Mouse (Mus musculus) embryo, embryonic 11 days (tissue): ENCODE results near the gene Sertad3.

Source experiments
- DNase-seq: peaks from one replicate; pipeline ENCODE4 v3.0.0-alpha.2; 2015

The Sertad3 gene

DNA sequence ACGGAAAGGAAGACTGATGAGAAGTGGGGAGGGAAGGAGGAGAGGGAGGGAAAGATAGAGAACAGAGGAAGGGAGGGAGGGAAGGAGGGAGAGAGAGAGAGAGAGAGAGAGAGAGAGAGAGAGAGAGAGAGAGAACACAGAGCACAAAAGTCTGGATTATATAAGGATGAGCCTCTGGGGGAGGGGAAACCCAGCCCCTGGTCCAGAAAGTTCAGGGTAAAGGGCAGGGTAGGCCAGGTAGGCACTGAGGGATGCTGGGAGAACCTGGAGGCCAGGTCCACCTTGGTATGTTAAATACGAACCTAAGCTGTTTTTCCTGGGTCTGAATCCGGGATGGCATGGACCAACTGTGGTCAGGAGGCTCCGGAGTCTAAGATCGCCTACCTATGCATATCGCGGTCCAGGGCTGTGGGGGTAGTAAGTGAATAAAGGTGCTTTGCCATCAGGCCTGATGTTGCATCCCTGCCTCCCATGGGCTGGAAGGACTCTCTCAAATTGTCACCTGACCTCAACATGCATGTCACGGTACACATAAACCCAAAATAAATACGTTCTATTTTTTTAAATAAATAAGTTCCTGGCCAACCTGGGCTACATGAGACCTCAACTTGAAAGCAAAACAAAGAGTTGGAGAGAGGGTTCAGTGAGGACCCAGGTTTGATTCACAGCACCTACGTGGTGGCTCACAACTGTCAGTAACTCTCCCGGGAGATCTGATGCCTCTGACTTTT is 2.0 kb upstream of the Sertad3 start:
- no peak for DNase-seq

DNA sequence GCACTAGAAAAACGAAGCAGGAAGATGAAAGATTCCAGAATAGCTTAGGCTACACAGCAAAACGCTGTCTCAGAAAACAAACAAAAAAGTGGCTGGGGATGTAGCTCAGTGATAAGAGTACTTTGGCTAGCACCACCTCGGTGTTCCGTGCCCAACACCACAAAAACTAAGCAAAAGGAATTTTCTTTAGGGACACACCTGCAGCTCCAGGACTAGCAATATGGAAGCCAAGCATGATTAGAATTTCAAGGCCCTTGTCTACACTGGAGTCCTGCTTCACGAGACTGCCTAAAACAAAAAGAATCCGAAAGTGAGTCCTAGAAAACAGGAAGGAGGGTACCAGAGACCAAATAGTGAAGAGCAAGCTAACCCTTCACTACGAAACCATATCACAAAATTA is 972 bp upstream of the Sertad3 start:
- no peak for DNase-seq

GRCm38 (mm10) chr7:27473835-27474489 is 394 bp downstream of the Sertad3 start:
- no peak for DNase-seq

DNA sequence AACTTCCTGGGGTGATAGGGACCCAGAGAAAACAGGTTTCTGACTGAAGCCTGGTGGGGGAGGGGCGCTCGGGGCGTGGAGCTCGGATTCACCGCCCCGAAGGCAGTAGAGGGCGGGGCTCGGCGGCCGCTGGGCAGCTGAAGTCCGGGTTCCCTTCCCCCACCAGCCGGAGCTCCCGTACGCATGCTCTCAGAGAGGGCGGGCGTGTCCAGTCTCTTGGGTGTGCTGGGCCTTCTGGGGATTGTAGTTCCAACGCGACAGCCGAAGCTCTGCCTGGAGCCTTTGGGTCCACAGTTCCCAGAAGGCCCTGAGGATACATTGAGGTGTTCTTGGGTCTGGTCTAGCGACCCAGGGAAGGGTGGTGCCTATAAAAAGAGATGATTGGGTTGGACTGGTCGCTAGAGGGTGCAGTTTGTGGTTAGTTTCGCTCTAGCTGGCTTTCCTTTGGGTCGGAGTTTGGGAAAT is 954 bp downstream of the Sertad3 start:
- peak; percentile 99 for DNase-seq

- DNase-seq: no peak
Measured at GRCm38 (mm10) chr7:27475596-27475995, 2.0 kb downstream of the Sertad3 start.

GRCm38 (mm10) chr7:27476098-27476635 is 2.6 kb downstream of the Sertad3 start:
- DNase-seq: no peak

- DNase-seq: no peak
Measured at GRCm38 (mm10) chr7:27478561-27478960, 5.0 kb downstream of the Sertad3 start.

- no peak for DNase-seq
Measured at GRCm38 (mm10) chr7:27479750-27480149, 6.2 kb downstream of the Sertad3 start.

GRCm38 (mm10) chr7:27480506-27480905 is 6.9 kb downstream of the Sertad3 start:
- DNase-seq: no peak

GRCm38 (mm10) chr7:27480927-27481626 is 7.5 kb downstream of the Sertad3 start:
- no peak for DNase-seq

GRCm38 (mm10) chr7:27481627-27481969 is 8.0 kb downstream of the Sertad3 start:
- DNase-seq: peak; percentile 90

GRCm38 (mm10) chr7:27483860-27484259 is 10.3 kb downstream of the Sertad3 start:
- DNase-seq: no peak

DNA sequence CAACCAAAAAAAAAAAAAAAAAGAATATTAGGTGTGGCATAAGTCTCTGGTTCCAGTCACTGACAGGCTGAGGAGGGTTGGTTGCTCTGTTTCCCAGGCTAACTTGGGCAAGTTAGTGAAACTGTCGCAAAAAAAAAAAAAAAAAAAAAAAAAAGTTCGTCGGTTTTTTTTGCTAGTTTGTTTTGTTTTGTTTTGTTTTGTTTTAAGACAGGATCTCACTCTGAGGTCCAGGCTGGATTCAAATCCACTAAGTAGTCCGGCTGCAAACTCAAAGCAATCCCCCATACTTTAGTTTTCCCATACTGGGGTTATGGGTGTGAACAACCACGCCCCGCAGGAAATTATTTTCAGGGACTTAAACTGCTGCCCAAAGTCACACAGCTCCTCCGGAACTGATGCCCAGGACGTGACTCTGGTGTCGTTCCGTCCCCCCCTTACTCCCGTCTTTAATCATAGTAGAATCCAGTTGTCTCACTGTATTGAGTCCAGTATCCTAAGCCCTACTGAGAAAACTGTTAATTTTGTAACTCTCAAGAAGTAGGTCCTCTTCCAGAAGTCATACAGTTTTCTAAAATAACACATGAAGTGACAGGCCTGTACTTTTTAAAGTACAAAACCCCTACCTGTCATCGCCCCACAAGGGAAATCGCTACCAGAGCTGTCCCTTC is 12.7 kb downstream of the Sertad3 start:
- peak; percentile 43 for DNase-seq

DNA sequence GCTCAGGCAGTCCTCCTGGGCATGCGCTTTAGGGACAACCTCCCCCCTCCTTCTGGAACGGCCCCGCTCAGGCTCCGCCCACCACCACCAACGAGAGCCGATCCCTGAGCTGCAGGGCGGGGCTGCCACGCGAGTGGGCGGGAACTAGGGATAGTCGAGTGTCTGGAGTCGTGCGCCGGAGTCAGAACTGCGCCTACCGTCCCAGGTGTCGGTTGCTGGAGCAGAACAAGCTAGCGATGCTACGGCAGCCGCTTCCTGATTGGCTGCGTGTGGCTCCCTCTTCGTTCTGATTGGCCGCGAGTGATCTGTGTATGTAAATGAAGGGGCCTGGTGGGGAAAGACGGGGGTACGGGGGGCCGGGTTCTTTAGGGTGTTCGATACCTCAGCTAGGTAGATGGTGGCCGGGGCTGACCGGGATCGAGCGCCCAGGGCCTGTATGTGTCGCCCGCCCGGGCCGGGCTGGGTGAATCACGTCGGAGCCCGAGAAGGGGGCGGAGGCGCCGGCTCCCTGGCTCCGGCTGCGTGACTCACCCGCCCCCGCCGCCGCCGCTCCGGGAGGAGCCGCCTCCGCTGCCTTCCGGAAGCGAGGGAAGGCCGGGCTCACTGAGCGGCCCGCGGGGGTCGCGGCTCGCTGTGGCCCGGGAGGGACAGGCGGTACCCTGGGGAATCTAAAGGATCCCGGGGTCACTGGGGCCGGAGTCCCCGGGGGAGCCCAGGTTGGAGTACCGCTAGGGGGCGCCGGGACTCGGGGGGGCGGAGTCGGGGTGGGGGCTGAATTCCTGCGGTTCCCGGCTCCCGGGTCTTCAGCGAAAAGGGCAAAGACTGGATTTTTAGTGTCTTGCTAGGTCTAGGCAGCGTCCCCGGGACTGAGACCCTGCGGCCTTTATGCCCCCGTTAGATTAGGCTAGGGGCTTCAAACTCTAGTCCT is 13.5 kb downstream of the Sertad3 start, which contains the start of gene Sertad1:
TSS of gene Sertad1 (plus strand) at position 141 of the 928 bp plus-strand sequence.
- DNase-seq: peak; percentile 100

GRCm38 (mm10) chr7:27487740-27488268 is 14.2 kb downstream of the Sertad3 start:
- DNase-seq: peak; percentile 49

DNA sequence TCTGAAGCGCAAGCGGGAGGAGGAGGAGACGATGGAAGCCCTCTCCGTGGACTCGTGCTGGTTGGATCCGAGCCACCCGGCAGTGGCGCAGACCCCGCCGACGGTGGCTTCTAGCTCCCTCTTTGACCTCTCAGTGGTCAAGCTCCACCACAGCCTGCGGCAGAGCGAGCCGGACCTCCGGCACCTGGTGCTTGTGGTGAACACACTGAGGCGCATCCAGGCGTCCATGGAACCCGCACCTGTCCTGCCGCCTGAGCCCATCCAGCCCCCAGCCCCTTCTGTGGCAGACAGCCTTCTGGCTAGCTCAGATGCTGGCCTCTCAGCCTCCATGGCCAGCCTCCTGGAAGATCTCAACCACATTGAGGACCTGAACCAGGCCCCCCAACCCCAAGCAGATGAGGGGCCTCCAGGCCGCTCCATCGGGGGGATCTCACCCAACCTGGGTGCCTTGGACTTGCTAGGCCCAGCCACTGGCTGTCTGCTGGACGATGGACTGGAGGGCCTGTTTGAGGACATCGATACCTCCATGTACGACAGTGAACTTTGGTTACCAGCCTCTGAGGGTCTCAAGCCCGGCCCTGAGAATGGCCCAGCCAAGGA is 15.8 kb downstream of the Sertad3 start:
- no peak for DNase-seq

- no peak for DNase-seq
Measured at GRCm38 (mm10) chr7:27490227-27490542, 16.6 kb downstream of the Sertad3 start.

GRCm38 (mm10) chr7:27490543-27491329 is 17.2 kb downstream of the Sertad3 start:
- DNase-seq: peak; percentile 91

GRCm38 (mm10) chr7:27491856-27492255 is 18.3 kb downstream of the Sertad3 start:
- no peak for DNase-seq

GRCm38 (mm10) chr7:27493022-27493421 is 19.5 kb downstream of the Sertad3 start:
- no peak for DNase-seq
